Mouse (Mus musculus) c-Kit-positive CD71-positive TER-119-positive erythroid progenitor cells, embryonic 14.5 days (primary cell): Measurements from ENCODE around the gene Pcsk7.

ENCODE experiments used
- DNase-seq: peaks from one replicate; pipeline ENCODE4 v3.0.0-alpha.2; 2013; ENCODE audit warnings: low spot score

The Pcsk7 gene

DNA sequence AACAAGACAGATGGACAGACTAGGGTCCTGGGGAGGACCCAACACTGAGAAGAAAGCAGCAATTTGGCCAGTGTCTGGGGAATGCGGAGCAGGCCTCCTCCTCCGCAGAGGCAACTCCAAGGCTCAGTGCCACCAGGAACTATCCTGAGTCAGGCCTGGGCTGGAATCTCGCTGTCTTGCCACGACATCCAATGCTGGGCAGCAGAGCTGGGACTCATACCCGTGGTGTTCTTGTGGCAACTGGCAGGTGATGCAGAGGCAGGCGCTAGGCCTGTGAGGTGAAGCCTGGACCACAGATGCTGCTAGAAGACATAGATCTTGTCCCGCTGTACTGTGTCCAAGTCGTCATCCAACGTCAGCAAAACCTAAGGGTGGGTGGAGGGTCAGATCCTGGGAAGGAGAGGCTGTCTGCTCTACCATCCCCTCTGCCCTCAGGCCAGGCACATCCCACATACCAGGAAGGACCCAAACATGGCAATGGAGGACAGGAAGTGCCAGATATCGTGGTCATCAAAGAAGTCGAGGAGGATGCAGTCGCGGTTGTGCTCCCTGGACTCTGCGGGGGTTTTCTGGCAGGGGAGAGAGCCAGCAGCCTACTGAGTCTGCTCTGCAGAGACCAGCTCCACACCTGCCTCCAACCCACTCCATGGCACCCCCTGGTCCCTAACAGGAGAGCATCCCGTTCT, 32.8 kb downstream of the Pcsk7 start:
- no peak for DNase-seq

DNA sequence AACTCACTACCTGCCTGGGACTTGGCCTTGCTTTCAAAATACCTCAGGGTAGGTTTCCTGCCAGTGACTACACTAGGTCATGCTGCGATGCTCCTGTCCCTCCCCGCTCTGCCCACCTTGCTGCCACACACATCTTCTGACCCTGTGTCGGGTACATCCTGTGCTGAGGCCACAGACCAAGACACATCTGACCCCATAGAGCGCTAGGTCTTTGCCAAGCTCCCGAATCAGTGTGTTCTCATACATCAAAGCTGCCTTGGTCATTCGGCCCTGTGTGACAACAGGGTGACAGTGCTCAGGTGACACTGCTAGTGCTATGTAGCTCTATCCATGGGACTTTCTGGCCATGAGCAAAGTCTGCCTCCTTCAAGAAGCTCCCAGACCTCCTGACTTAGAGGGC, 33.5 kb downstream of the Pcsk7 start:
- no peak for DNase-seq

DNA sequence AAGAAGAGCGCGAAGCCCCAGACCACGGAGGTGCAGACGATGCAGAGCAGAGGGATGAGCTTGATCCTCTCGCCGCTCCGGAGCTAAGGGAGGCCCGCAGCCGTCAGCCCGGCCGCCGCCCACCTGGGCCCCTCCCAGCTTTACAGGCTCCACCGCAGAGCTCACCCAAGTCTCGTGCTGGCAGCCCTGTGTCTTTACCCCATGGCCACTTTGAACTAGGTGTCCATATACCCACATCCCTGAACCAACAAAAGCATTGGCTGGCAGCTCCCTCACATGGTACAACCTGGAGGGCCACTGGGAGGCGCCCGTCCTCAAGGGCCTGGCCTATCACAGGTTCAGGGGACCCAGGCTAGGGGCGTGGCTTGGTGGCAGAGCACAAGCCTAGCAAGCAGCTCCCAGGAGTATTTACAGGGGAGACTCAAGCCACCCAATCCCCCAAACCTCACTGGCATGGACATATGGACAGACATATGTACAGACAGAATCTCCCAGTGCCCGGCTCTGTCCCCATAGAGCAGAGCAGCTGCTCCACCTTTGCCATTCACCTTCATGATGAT, 35.1 kb downstream of the Pcsk7 start:
- peak; percentile 50 for DNase-seq

- no peak for DNase-seq
These were observed 36.2 kb downstream of the Pcsk7 start for GRCm38 (mm10) chr9:45942464-45942863.

DNA sequence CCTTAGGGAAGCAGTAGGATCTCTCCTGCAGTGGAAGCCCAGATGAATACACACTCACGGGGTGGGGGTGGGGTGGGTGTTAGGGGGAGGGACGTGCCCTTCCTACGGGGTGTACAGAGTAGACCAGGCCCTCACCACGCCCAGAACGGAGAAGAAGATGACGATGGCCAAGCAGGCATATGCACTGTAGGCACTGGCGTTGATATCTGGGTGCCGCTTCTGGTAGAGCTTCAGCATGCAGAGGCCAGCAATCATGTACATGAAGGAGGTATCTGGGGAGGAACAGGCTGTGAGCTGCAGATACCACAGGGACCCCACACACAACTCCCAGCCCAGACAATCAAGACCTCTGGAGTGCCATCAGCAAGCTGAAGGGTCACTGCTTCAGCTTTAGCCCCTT, 36.6 kb downstream of the Pcsk7 start:
- peak; percentile 35 for DNase-seq

- no peak for DNase-seq
These were observed 37.6 kb downstream of the Pcsk7 start for GRCm38 (mm10) chr9:45943628-45944505.

DNA sequence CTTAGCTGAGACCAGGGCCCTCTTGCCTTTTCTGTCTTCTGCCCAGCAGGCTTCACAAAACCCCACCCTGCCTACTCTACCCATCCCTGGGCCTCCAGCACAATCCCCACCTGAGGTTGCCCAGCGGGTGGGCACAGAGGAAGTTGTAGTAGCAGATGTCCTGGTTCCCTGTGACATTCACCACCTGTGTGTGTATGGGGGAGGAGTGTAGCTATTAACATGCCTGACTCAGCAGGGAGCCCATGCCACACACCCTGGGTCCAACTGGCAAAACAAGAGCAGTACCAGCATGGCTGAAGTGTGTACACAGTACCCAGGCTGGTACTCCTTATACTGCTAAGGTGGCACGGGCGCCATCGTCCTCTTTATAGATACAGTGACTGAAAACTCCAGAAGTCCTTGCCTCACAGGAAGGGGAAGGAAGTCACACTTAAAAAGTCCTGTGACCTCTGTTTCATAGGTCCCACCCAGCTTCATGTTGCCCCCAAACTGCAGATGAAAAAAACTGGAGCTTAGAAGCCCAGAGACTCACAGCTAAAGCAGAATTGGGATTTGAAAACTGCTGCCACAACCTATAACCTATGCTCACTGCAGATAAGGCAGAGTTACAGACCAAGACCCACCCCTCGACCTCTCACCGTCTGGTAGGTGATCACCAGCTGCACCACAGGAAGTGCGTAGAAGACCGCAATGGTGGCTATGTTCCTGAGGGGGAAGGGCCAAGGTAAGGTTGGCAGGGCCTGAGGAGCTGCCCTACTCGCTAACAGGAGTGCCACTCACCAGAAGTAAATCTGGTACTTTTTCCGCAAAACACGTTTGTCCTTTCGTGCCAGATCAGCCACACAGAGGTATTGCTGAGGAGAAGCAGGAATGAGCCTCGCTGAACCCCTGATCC, 38.5 kb downstream of the Pcsk7 start:
- no peak for DNase-seq

DNA sequence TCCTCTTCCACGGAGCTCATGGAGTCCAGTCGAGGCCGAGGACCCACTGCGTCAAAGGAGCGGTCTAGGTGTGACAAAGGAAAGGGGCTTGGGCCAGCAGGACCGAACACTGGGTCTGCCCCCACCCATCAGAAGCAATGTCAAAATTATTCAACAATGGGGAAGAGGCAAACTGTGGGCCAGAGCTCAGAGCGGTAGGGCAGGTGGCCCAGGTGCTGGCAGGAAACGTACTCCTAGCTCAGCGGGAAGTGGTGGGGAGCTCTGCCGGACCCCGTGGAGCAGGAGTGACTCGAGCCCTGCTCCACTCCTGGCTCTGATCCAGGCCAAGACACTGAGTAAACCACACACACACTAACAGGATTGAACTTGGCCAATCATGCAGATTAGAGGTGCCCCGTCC, 39.4 kb downstream of the Pcsk7 start:
- DNase-seq = no peak

GRCm38 (mm10) chr9:45946182-45946871, 40.0 kb downstream of the Pcsk7 start:
- no peak for DNase-seq

DNA sequence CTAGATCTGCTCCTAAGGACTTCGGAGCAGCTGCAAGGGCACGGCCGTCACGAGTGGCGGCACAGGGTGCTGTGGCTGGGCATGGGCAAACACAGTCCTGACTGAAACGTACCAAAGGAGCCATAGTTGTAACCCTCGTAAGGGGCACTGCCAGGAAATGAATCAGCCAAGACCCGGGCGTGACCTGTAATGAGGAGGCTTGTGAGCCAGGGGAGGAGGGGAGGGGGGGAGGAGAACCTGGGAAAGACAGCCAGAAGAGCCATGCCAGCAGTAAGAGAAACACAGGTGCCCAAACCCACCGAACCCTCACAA, 40.5 kb downstream of the Pcsk7 start:
- no peak for DNase-seq

GRCm38 (mm10) chr9:45952057-45952456, 45.8 kb downstream of the Pcsk7 start:
- DNase-seq = no peak

- no peak for DNase-seq
These were observed 46.6 kb downstream of the Pcsk7 start for GRCm38 (mm10) chr9:45952890-45953289.

DNA sequence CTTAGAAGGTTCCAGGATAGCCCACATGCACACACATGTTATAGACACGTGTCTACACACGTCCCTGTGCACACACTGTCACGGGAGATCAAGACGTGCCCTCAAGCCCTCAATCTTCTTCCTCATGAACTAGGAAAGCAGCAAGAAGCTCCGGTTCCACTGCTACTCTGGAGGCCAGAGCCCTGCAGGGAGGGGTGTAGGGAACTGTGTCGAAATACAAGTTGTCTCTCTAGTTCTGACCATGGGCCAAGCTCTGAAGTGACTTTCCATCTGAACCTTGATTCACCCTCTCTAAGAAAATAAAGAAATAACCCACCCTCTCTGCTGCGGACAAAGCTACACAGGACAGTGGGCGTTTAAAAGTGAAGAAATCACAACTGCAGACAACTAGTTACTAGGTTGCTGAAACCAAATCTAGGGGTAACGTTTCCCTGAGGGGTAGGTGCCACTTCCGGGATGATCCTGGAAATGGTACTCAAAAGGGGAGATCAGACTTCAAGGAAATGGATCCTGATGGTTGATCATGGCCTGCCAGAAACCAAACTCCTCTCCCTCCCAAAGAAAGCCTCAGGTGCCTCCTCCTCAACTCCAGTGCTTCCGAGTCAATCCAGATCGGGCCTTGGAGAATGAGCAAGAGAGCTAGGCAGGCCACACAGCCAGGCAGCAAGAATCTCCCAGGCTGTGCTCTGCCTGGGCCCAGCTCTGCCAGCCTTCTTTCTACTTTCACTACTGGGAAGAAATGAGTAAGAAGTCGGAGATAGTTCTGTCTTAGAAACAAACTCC, 47.4 kb downstream of the Pcsk7 start:
- DNase-seq = no peak

GRCm38 (mm10) chr9:45954294-45955106, 48.2 kb downstream of the Pcsk7 start:
- DNase-seq = peak; percentile 44

DNA sequence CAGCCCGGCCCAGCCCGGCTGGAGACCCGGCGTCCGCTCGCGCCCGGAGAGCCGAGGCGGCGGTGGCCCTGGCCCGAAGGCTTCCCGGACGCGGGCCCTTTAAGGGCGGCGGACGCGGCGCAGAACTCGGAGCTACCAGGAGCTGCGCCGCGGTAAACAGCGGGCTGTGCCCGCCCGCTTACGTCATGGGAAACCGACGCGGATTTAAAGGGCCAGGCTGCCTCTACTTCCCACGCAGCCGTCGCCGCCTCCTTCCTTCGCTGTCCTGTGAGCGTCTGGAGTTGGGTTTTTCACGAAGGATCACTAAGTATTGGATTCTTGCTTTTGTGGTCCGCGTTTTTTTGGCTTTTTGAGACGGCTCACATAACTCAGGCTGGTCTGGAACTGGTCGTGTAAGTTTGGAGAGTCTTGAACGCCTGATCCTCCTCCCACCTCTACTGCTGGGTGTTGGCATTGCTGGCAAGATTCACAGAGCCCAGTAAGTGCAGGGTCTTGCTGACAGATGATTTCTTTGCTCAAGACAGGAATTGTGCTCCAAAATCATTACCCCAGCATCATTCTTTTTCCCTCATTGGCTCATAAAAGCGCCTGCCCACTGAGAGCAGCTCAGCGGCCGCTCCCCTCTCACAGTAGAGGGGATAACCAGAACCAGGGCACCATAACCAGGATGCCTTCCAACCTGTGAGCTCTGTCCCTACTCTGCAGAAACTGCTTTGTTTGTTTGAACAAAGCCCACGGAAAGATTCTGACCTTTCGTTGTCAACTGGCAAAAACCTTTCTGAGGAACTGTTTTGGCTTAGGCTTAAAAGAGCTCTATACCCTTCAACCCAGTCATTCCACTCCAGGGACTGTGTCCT, 49.0 kb downstream of the Pcsk7 start, which contains the start of gene Sidt2:
Sidt2 (minus strand) TSS at position 152 of the 857 bp plus-strand sequence.
- peak; percentile 77 for DNase-seq

- no peak for DNase-seq
These were observed 51.9 kb downstream of the Pcsk7 start for GRCm38 (mm10) chr9:45958023-45958670.

DNA sequence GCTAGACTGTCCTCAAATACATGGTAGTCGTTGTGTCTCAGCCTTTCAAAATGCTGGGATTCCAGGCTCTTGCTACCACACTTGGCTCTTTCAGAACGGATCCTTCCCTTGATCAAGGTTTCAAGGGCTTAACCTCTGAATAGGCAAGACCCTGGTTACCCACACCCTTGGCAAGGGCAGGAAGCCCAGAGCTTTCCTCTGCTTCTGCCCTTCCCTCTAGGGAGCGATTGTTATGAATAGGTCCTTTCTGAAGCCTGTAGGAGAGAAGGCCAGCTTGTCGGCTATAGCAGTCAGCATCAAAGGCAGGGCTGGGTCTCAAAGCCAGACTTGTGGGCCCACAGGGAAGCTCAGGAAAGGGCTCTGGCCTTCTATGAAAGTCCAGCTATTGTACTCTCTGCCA, 52.6 kb downstream of the Pcsk7 start:
- no peak for DNase-seq

GRCm38 (mm10) chr9:45959661-45960060, 53.4 kb downstream of the Pcsk7 start:
- no peak for DNase-seq
